Mouse (Mus musculus): ENCODE data around the gene Sqstm1. TPM values are rescaled to one million over a fixed set of nuclear protein-coding genes. Genes with fewer than 3 reads are reported as not detected.

The Sqstm1 gene
- total RNA-seq, 1 experiment from 2014 or later = 366 TPM

- DNase-seq = no peak
Measured at GRCm38 (mm10) chr11:50230481-50231304, 20.1 kb upstream of the Sqstm1 start.

DNA sequence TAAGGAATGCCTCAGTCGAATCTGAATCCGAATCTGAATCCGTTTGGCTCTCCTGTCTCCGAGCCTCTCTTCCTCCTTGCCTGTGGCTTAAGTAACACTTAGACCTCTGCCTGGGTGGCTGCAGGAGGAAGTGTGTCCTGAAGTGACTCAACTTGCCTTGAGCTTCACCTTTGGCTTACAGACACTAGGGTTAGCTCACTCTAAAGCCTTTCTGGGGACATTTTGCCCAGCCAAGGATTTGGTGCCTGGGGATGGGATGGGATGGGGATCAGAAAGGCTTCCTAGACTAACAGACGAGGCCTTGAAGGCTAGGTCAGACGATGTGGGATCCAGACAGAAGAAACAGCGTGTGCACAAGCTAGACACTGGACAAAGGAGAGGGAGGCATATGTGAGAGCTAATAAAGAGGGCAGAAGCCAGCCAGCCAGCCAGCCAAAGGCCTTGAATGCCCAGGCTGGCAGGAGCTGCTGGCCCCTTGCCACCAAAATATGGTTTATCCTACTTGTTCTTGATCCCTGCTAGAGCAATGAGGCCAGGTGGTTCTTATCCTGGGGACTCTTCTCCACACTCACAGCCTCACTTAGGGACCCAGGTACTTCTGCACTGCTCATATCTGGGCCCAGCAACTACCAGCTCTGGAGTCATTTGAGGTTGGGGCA, 18.8 kb upstream of the Sqstm1 start:
- peak; percentile 85 for DNase-seq

DNA sequence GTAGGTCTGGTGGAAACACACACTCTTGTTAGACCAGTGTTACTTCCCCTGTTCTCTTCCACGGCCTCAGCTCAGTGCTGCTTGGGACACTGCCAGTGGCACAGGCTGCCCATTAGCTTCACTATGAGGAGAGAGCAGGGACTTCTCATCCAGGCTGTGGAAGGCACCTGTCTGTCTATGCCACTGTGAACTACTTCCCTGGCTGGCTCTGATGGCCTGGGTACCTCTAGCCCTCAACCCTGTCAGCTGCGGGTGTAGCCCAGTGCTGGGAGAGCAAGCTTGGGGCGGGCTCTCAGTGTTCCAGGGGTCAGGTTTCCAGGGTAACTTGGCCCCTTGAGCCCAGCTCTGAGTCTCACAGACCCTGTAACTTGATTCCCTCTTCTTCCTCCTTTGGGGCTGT, 18.1 kb upstream of the Sqstm1 start:
- peak; percentile 62 for DNase-seq

DNA sequence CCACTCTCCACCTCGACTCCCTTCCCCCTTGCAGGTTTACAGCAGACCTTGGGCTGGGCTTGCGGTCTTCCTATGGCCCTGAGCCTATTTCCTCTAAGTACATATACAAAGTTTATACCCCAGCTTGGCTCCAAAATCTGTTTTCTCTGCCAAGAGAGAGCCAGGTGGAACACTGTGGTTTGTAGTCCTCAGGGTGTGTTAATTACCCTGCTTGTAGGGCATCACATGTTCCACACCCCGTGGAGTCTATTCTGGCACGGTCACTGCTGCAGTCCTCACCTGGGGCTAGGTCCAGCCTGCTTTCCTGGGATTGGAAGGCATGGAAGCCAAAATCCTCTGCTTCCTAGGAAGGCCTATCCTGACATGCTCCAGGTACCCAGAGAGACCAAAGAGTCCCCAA, 17.1 kb upstream of the Sqstm1 start:
- DNase-seq = no peak

- no peak for DNase-seq
Measured at GRCm38 (mm10) chr11:50227226-50227625, 16.6 kb upstream of the Sqstm1 start.

DNA sequence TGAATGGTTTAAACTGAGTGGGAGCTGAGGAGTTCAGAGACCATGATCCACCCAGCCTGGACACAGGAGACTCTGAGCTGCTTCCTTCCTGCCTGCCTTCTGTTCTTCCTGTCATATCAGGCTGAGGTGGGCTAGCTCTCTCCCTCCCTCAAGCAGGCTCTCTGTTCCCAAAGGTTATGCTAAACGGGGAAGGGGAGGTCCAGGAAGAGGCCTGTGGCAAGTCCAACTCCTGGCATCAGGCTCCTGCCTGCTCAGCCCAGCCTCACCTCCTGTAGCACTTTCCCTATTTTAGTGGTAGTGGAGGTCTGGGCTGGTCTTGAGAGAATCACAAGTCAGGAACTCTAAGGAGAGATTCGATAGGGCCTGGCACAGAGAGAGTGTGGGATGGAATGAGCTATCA, 15.8 kb upstream of the Sqstm1 start:
- DNase-seq = no peak

DNA sequence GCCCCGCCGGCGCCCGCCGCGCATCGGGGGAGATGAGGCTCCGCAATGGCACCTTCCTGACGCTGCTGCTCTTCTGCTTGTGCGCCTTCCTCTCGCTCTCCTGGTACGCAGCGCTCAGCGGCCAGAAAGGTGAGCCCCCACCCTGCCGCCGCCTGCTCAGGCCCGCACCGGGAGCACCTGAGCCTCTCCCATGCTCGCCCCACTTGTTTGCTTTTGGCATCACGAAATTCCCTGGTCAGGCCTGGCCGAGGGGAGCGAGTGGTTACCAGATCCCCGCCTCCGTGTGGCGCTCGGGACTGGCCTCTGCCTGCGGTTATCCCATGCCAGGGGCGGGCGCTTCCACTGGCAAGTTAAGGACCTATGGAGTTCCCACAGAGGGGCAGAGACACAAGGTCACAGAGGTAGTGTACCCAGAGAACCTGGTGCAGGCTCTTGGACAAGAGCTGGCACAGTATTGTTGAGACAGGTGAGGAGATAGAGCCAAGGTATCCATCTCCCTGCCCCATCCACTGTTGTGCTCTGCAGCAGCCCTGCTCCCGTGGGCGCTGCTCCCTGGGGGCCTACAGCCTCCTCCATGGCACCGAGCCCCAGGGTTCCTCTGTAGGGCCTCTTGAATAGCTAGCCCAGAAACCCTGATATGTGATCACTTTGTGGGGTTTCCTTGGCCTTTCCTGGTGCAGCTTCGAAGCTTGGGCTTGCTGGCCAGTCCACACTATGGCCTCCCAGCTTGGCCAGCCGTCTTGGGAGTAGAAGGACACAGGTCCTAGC, 15.2 kb upstream of the Sqstm1 start:
- DNase-seq = peak; percentile 74

DNA sequence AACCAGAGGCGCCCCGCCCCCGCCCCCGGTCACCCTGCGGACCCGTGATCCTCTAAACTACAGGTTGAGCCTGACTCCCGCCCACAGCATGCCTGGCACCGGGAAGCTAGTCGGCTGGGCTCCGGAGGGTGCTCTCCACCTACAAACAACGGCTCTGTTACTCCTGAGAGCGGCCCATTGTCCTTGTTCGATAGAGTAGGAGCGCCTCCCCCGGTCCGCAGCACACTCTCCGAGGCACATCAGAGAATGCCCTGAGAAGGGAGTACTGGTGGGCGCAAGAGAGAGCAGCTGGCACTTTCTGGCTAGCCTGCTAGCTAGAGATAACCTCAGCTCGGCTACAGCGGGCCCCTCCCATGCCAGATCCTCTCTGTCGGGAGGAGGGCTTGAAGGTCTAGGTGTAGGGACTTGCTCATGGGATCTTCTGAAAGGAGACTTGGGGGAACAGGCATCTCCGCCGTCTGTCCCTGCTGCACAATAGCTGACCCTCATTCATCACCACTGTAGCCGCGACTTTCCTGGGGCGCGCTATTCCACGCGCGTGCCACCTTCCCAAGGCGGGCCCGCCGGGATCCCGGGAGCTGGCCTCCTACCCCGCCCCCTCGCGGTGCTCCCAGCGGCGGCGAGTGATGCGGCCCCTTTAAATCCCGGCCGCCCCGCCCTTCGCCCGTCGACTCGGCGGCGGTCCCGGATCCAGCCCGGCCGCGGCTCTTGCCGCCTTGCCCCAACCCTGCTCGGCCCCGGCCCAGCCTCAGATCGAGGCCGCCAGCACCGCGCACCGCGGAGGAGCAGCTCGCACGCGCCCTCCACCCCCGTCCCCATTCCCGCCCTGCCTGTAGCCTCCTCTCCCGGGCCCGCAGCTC, 14.3 kb upstream of the Sqstm1 start:
- DNase-seq = peak; percentile 94

DNA sequence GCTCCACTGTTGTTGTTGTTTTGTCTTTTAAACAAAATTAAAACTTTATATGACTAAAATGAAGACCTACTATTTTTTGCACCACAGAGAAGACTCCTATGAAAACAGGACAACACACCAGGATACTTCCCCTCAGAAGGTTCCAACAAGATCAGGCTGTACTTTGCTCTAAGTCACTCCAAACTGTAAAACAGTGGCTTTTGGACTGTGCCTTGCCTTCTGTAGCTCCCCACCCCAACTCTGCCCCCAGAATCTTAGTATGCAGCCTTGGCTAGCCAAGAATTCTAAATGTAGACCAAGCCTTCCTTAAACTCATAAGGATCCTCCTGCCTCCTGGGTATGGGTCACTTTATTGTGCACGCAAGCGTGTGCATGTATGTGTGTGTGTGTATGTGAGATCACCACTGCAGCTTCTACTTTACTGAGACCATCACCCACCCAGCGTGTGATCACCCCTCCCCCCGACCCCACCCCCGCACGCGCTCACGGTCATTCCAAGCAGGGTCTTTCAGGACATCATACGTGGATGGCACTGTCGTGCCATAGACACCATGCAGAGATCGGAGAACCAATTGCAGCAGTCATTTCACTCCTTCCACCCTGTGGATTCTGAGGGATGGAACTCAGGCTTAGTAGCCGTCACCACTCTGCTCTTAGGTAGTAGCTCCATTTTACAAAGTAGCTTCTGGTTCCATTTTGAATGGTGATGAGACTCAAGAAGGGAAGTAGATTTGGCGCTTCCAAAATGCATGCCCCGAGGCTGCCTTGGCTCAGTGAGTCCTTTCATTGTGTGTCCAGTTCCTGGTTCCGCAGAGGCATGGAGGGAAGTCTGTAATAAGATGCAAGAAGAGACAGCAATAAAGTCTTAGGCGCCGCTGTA, 13.4 kb upstream of the Sqstm1 start:
- DNase-seq = no peak

- no peak for DNase-seq
Measured at GRCm38 (mm10) chr11:50222559-50223276, 12.1 kb upstream of the Sqstm1 start.

DNA sequence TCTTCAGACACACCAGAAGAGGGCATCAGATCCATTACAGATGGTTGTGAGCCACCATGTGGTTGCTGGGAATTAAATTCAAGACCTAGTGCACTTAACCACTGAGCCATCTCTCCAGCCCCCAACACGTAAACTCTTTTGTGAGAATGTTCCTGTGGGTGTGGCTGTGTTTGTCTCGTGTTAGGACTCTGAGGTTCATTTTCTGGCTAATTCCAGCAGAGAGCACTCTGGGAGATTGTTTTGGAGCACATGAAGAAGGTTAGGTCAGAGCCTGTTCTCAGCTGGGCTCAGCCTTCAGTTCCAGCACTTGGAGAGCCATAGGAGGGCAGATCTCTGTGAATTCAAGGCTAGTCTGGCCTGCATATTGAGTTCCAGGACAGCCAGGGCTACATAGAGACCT, 9.2 kb upstream of the Sqstm1 start:
- DNase-seq = no peak

DNA sequence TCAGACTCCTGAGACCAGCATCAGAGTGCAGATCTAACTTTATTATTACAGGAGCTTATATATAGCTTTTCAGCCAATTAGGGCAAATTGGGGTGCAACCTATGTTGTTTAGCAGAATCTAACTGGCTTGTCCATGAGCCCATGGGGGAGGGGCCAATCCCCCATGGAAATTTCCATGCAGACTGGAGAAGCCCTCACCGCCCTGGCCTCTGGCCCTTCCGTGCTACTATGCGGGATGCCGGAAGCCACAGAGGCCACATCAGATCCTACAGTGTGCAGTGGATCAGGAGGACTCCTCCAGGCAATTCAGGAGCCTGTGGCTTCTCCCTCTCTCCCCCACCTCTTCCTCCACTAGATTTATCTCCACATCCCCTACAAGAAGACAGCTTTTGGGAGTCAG, 7.2 kb upstream of the Sqstm1 start:
- DNase-seq = peak; percentile 57

- peak; percentile 58 for DNase-seq
Measured at GRCm38 (mm10) chr11:50216724-50217366, 6.2 kb upstream of the Sqstm1 start.

DNA sequence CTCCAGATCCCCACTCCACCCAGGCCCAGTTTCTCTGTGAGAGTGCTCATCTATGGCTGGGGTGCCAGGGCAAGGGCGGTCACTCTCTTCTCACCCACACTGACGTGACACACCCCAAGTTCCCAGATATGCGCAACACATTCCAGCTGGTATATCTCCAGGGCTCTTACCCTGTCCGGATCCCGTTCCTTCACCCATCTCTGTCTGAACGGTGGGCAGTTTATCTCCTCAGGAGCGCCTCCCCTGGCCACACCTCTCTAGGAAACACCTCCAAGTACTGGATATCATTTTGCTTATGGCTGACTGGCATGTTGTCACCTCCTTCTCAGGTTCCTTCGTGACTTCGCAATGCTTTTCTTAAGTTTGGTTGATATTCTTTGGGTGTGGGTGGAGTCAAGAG, 5.0 kb upstream of the Sqstm1 start:
- DNase-seq = no peak

- DNase-seq = no peak
Measured at GRCm38 (mm10) chr11:50214631-50215030, 4.0 kb upstream of the Sqstm1 start.

GRCm38 (mm10) chr11:50212848-50213758, 2.5 kb upstream of the Sqstm1 start:
- DNase-seq = peak; percentile 94

GRCm38 (mm10) chr11:50212060-50212739, 1.6 kb upstream of the Sqstm1 start:
- DNase-seq = peak; percentile 37

Measured in adrenal gland, postnatal 14 days (tissue).